Mouse (Mus musculus) bone marrow, adult 2 months (tissue): ENCODE data around the gene Dpysl5. TPM values are rescaled to one million over a fixed set of nuclear protein-coding genes. Genes with fewer than 3 reads are reported as not detected.

Source experiments
- H3K27ac ChIP-seq: fragments of 200-500 bp; 2 replicates; pipeline ENCODE4 v1.5.1; 2012; ENCODE audit warnings: low read depth, mild to moderate bottlenecking, control low read depth, inconsistent platforms, low read length; ENCODE audit not compliant: control insufficient read depth, poor library complexity, insufficient read depth
- H3K4me1 ChIP-seq: fragments of 200-500 bp; 2 replicates; pipeline ENCODE4 v1.6.1; 2011; ENCODE audit warnings: low read length; ENCODE audit not compliant: control insufficient read depth, insufficient read depth
- H3K4me3 ChIP-seq: fragments of 200-500 bp; replicated peaks from 2 replicates; pipeline ENCODE3; 2011; ENCODE audit warnings: mild to moderate bottlenecking, low read depth, low read length, control low read depth; ENCODE audit not compliant: control insufficient read depth
- CTCF ChIP-seq: fragments of 200-500 bp; IDR thresholded peaks from 2 replicates; pipeline ENCODE4 v1.5.1; 2011; ENCODE audit warnings: low read length, control low read depth; ENCODE audit not compliant: control insufficient read depth, insufficient read depth
- POLR2A ChIP-seq: fragments of 200-500 bp; IDR thresholded peaks from 2 replicates; pipeline ENCODE4 v1.6.1; 2011; ENCODE audit warnings: low read depth, mild to moderate bottlenecking, control low read depth, low read length, borderline replicate concordance; ENCODE audit not compliant: control insufficient read depth
- WGBS: fragments of 180-500 bp; shearing (Covaris S2); methylation state at CpG from one replicate; pipeline ENCODE4 v1.1.7; 2018; 5-methylcytosine and 5-hydroxymethylcytosine counted together
- polyA plus RNA-seq: library from polyadenylated mRNA; stranded (reverse); fragments of >200 nt; gene quantifications from 2 replicates; pipeline ENCODE4 v1.2.4, GENCODE M21; 2011; ENCODE audit warnings: low replicate concordance; ENCODE audit not compliant: missing spikeins, insufficient read depth, insufficient read length

Dpysl5 gene
- polyA plus RNA-seq, 1 experiment = 0.40 TPM

- no peak overlapping the region for H3K27ac ChIP-seq
- no peak for TF ChIP-seq CTCF
- no peak for TF ChIP-seq POLR2A
- H3K4me3 ChIP-seq = no peak overlapping the region
- WGBS = 61% methylated on average over 3 of the region's 3 CpGs
- no peaks in the 10 kb centered on the region for H3K4me1 ChIP-seq
Measured at GRCm38 (mm10) chr5:30781147-30781546, 69.8 kb downstream of the Dpysl5 start.

DNA sequence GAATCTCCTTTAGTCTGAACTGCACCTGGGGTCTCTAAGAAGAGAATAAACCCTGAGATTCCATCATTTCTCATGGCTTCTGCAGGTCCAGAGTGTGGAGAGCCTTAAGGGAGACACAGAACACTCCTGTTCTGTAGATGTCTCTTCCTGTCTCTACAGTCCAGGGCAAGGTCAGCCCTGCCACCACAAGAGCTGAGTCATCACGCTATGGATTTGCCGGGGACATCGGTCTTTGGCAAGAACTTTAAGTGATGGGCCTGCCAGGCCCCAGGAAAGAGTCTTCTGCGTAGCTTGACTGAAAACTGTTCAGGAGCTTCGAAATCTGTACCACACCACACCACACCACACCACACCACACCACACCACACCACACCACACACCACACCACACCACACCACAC lies 76.0 kb downstream of the Dpysl5 start:
- TF ChIP-seq CTCF (no peak), POLR2A (no peak)
- 41% methylated on average over 5 of the region's 5 CpGs for WGBS
- no peaks in the 10 kb centered on the region for H3K4me1 ChIP-seq
- H3K27ac ChIP-seq = no peak overlapping the region
- no peak overlapping the region for H3K4me3 ChIP-seq

DNA sequence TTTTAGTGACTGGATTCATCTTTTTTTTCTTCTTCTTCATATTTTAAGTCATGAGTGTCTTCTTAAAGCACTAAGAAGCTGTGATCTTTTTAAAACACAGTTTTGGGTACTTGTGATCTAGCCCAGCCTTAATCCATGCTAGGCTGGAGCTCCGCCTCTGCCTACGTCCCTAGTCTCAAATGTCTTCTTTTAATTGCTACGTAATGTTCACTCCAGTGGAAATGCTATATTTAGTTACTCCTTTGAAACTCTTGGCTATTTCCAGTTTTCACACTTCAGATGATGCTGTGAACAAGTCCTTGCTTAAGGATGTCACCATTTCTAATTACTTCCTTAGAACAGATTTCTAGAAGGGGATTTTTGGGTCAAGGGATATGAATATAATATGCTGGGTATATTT lies 78.7 kb downstream of the Dpysl5 start:
- no peak overlapping the region for H3K4me3 ChIP-seq
- H3K4me1 ChIP-seq = no peaks in the 10 kb centered on the region
- 75% methylated on average over 3 of the region's 3 CpGs for WGBS
- TF ChIP-seq CTCF = no peak
- no peak for TF ChIP-seq POLR2A
- H3K27ac ChIP-seq = no peak overlapping the region

DNA sequence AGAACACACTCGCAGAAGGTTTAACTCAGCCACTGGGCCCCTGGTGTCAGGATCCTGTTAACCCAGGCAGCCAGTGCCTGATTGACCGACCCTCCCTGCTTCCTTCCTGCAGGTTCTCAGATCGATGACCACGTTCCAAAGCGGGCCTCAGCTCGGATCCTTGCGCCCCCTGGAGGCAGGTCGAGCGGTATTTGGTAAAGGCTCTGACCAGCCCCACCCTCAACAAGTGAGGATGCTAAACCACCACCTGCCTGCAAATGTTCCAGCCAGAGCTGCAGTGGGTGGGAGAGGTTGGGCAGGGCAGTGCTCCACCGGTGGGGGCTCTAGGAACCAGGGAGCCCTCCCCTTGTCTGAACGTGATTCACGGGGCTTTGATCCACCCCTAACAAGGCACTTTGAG lies 84.8 kb downstream of the Dpysl5 start:
- Histone ChIP-seq H3K4me3 (no peak overlapping the region), H3K4me1 (no peaks in the 10 kb centered on the region), H3K27ac (no peak overlapping the region)
- no peak for TF ChIP-seq POLR2A
- TF ChIP-seq CTCF = peak; percentile 86
- WGBS = 9% methylated on average over 12 of the region's 12 CpGs

DNA sequence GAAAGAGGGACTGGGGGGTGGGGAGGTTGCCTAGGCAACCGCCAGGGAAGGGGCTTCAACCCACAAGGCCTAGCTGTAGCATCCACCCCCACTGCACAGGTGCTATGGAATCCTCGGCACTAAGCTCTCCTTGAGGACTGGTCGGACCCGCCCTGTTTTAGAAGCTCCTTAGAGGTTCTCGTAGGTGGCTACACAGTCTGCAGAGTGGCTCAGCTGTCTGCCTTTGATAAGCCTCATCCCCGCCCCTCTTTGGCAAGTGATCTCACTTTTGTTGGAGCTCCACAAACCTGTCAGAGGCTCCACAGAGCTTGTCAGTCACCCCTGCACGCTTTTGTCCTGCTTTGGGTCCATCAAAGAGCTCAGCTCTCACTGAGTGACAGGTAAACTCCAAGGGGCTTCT lies 86.1 kb downstream of the Dpysl5 start:
- Histone ChIP-seq H3K27ac (peak overlapping the region; percentile 26), H3K4me1 (no peaks in the 10 kb centered on the region), H3K4me3 (no peak overlapping the region)
- WGBS = 60% methylated on average over 7 of the region's 7 CpGs
- TF ChIP-seq CTCF (no peak), POLR2A (no peak)

GRCm38 (mm10) chr5:30797982-30798381 lies 86.6 kb downstream of the Dpysl5 start:
- Histone ChIP-seq H3K4me1 (no peaks in the 10 kb centered on the region), H3K4me3 (no peak overlapping the region), H3K27ac (peak overlapping the region; percentile 26; the same call in 1 of the 2 replicates)
- TF ChIP-seq POLR2A (no peak), CTCF (no peak)
- 58% methylated on average over 8 of the region's 8 CpGs for WGBS

DNA sequence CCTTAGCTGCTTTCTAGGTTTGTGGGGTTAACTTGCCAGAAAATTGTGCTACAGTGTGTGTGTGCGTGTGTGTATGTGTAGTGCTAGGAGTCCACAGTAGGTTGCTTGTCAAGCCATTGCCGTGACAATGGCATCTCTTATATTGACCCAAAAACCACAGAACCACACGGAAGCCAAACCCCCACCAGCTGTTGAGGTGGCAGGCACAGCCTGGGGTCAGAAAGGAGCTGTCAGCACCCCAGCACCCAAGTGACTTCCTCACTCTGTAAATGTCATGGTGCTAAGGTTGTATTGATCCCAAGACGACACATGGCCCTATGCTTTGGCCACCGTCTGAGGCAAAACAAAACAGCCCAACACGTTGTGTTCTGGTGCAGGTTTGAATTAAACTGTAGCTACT lies 87.6 kb downstream of the Dpysl5 start:
- TF ChIP-seq POLR2A = no peak
- no peak for TF ChIP-seq CTCF
- H3K4me1 ChIP-seq = no peaks in the 10 kb centered on the region
- no peak overlapping the region for H3K4me3 ChIP-seq
- WGBS = 46% methylated on average over 6 of the region's 6 CpGs
- no peak overlapping the region for H3K27ac ChIP-seq

DNA sequence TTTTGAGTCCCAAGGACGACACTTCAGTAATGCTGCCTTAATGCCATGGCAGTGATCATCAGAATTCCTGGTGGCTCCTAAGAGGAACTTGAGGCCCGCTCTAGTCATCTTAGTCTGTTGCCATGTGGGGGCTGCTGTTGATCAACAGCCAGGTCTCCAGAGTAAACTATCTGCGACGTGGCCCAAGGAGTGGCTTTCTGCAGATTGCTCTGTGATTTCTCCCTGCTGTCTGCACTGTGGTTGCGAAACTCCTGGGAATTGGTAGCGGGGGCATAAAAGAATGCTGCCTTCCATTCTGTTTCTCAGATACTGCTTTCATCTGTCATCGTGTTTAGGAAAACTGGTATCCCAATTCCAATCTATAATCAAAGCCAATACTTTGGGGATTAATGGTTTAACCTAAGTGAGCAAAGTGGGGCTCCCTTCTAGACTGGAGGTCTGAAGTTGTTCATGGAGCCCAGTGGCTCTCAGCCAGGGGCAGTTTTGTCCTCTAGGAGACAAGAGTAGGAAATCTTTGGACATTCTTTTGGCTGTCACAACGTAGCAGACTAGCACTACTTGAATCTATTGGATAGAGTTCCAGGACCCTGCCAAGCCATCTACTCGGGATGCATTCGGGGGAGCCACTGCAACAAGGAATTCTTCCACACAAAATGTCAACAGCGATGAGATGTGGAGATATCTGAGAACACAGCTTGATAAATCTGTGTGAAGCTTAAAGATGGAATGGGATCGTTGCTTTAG lies 91.5 kb downstream of the Dpysl5 start:
- H3K27ac ChIP-seq = no peak overlapping the region
- TF ChIP-seq CTCF (no peak), POLR2A (no peak)
- no peaks in the 10 kb centered on the region for H3K4me1 ChIP-seq
- H3K4me3 ChIP-seq = no peak overlapping the region
- WGBS = 67% methylated on average over 12 of the region's 12 CpGs
